Mouse (Mus musculus): ENCODE results near the gene Uvrag.

DNA sequence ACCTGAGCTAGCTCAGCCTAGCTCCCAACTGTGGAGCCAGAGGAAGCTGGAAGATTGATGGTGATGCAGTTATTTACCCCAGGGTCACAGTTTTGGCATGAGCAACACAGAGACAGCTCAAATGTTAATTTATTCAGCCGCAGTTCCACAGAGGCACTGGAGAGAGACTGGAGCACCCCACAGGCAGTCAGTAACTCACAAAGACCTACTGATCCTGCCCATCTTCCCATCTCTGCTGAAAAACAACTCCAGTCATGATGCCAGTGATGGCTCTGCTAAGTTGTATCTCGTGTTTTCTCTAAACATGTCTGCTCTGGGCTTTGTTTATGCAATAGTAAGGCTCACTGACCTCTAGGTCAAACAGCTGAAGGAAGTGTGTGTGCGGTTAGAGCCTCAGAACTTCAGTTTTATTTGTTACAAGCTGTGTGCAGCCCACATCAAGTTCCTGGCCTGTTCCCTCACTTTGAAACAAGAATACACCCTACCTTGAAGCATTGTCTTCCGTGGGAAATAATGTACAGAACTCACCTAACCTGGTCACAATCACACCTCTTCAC lies 34.1 kb downstream of the Uvrag start:
- TF ChIP-seq GATA1 (IDR thresholded peaks at IDR 0.05; ENCODE audit: borderline replicate concordance, low read length) (no peak), FLI1 (IDR thresholded peaks at IDR 0.05; ENCODE audit: low read length) (no peak)
